Mouse (Mus musculus) G1E (cell line): Measurements from ENCODE around the gene En1.

Experiments
- CTCF ChIP-seq: IDR thresholded peaks from 2 replicates; pipeline ENCODE4 v1.5.1; 2012; ENCODE audit warnings: low read depth, low read length, inconsistent platforms, mixed read lengths
- POLR2AphosphoS5 ChIP-seq: IDR thresholded peaks from 2 replicates; pipeline ENCODE4 v1.6.1; 2012; ENCODE audit warnings: low read depth, low read length, inconsistent platforms; ENCODE audit not compliant: insufficient replicate concordance

- TF ChIP-seq CTCF, result no peak
- TF ChIP-seq POLR2AphosphoS5, result no peak
Observed at GRCm38 (mm10) chr1:120654950-120655396, 52.8 kb downstream of the En1 start.
